Mouse (Mus musculus): ENCODE measurements at regions not wholly inside any gene's neighbourhood (a gene's known extent, or its start where the extent isn't known, plus 50 kb on each side); places are given as distances from the start of the nearest gene placed in this dataset.

- TF ChIP-seq CTCF (IDR thresholded peaks at IDR 0.05; ENCODE audit: low read depth) (no peak), EP300 (IDR thresholded peaks at IDR 0.05; ENCODE audit: low read depth) (no peak)
These were observed 1189.3 kb upstream of the A1bg start for GRCm38 (mm10) chr15:62112151-62112550.
